ENCODE assay signal across 13 mouse cellular contexts in the genomic region with DNA sequence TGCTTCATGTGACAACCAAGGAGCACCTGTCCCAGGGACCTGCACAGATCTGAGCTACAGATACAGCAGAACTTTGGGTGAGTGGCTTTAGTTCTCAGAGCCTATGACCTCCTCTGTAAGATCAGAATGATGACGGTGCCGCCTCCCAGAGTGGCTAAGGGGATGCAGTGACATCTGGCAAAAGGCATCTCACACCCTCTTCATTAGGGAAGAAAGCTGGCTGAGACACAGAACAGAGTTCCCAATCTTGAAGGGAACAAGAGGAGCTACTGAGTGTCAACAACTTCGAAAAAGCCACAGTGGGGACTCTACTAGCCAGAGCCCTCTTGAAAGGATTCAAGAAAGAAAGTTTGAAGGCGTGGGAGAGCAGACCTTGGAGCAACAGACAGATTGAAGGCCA.
"Had no signal": no experiment of that assay in that cellular context is flagged by ENCODE, and none has a peak within 500 bp of the region (broad histone marks: within the 10 kb centered on the region; RNA-seq: fewer than 3 reads in every experiment).

No protein-coding gene starts in this region.

- H3K9me3 ChIP-seq: liver, embryonic 13.5 days; midbrain, embryonic 12.5 days; midbrain, embryonic 15.5 days; neural tube, embryonic 13.5 days had no signal

- H3K4me2 ChIP-seq: liver, embryonic 13.5 days; midbrain, embryonic 12.5 days; midbrain, embryonic 15.5 days; neural tube, embryonic 13.5 days had no signal

- H3K27ac ChIP-seq: kidney, postnatal 0 days; layer of hippocampus, adult 2 months; liver, embryonic 13.5 days; midbrain, embryonic 12.5 days; midbrain, embryonic 15.5 days; neural tube, embryonic 13.5 days had no signal

- ATAC-seq: intestine, postnatal 0 days; midbrain, embryonic 15.5 days had no signal

- H3K4me1 ChIP-seq: midbrain, embryonic 15.5 days had no signal

- H3K4me3 ChIP-seq: layer of hippocampus, adult 2 months; liver, embryonic 13.5 days; midbrain, embryonic 12.5 days; midbrain, embryonic 15.5 days; myocyte; neural tube, embryonic 13.5 days had no signal

- H3K27me3 ChIP-seq: liver, embryonic 13.5 days; midbrain, embryonic 12.5 days; midbrain, embryonic 15.5 days; neural tube, embryonic 13.5 days had no signal

- DNase-seq: kidney, adult 2 months; kidney, postnatal 25 days; layer of hippocampus, adult 9-11 months; liver, embryonic 13.5 days; thymus, adult 18-20 months; thymus, postnatal 36 days had no signal

- H3K9ac ChIP-seq: liver, embryonic 13.5 days; midbrain, embryonic 12.5 days; midbrain, embryonic 15.5 days; neural tube, embryonic 13.5 days had no signal

- H3K36me3 ChIP-seq: liver, embryonic 13.5 days; midbrain, embryonic 12.5 days; midbrain, embryonic 15.5 days; neural tube, embryonic 13.5 days had no signal
